Mouse (Mus musculus): ENCODE measurements around the gene Slc25a13.

GRCm38 (mm10) chr6:6005762-6006431 lies 211.1 kb downstream of the Slc25a13 start:
- TF ChIP-seq CTCF (IDR thresholded peaks at IDR 0.05; ENCODE audit: extremely low read depth, insufficient read length, insufficient replicate concordance, low read depth, low read length) (peak; percentile 69; the same call in 1 of the 2 replicates), POLR2A (IDR thresholded peaks at IDR 0.05; ENCODE audit: low read depth, low read length) (no peak)

Measured in small intestine, adult 2 months (tissue).